Mouse (Mus musculus): ENCODE data around the gene Aym1.

DNA sequence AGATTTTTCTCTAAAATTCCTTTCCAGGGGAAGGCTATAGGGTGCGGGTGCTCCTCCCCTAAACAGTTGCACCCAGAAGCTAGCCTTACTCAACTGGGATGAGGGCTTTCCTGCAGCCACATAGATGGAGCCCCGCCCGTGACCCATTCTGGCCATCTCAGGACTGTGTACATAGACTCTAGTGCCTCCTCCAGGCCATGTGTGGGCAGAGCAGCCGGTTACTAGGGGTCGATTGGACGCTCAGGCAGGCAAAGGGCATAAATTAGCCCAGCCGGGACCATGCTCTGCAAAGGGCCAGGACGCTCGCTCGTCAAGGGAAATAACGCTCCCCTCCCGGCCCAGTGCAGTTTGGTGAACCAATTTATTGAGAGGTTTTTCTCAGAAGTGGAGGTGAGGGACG is 8.5 kb upstream of the Aym1 start:
- no peak for TF ChIP-seq POLR2A (IDR thresholded peaks at IDR 0.05; ENCODE audit: low read depth, low read length)
- no peak for TF ChIP-seq CTCF (IDR thresholded peaks at IDR 0.05; ENCODE audit: extremely low read depth, insufficient read depth, insufficient read length, insufficient replicate concordance)

Measured in spleen, adult 2 months (tissue).